Mouse (Mus musculus) left cerebral cortex, adult 9 months (tissue): ENCODE results near the gene Ciart.
A peak's percentile ranks its signal among the peaks of the same experiment; 100 is the strongest.
"Not testable (repeated sequence)": the region's sequence is repeated elsewhere in the genome, so short reads cannot be mapped to it uniquely, and the experiment has no call there.

Experiments
- DNase-seq, 2 experiments: peaks; one replicate each; pipeline ENCODE4 v3.0.0; 2022; ENCODE audit warnings: low spot score in 2 of 2

Ciart gene

GRCm38 (mm10) chr3:95901616-95902372, 19.7 kb upstream of the Ciart start:
- DNase-seq: no peak

- no peak for DNase-seq
Observed at GRCm38 (mm10) chr3:95899800-95900524, 17.9 kb upstream of the Ciart start.

GRCm38 (mm10) chr3:95895501-95895900, 13.4 kb upstream of the Ciart start:
- DNase-seq: not testable (repeated sequence)

- no peak for DNase-seq
Observed at GRCm38 (mm10) chr3:95894317-95895160, 12.5 kb upstream of the Ciart start.

- peak; percentile 94 to 98 for DNase-seq
Observed at GRCm38 (mm10) chr3:95893606-95894316, 11.7 kb upstream of the Ciart start, which contains the start of gene Aph1a. TSS of gene Aph1a (plus strand) at chr3:95893969.

GRCm38 (mm10) chr3:95893126-95893525, 11.1 kb upstream of the Ciart start:
- DNase-seq: no peak

GRCm38 (mm10) chr3:95892066-95893052, 10.3 kb upstream of the Ciart start:
- DNase-seq: no peak

- DNase-seq: no peak
Observed at GRCm38 (mm10) chr3:95891211-95892065, 9.4 kb upstream of the Ciart start, which contains the start of gene BC028528. TSS of gene BC028528 (minus strand) at chr3:95892005.

GRCm38 (mm10) chr3:95889664-95890063, 7.6 kb upstream of the Ciart start:
- DNase-seq: no peak

GRCm38 (mm10) chr3:95887596-95887995, 5.5 kb upstream of the Ciart start:
- no peak for DNase-seq

GRCm38 (mm10) chr3:95884400-95884799, 2.3 kb upstream of the Ciart start:
- DNase-seq: no peak

- DNase-seq: peak in 1 of 2 experiments; percentile 83
Observed at GRCm38 (mm10) chr3:95882816-95883425, 870 bp upstream of the Ciart start.

GRCm38 (mm10) chr3:95879063-95879462, 3.0 kb downstream of the Ciart start:
- no peak for DNase-seq

- no peak for DNase-seq
Observed at GRCm38 (mm10) chr3:95872048-95872447, 10.0 kb downstream of the Ciart start.

GRCm38 (mm10) chr3:95871392-95871867, 10.6 kb downstream of the Ciart start, which contains the start of gene Mrps21:
TSS of gene Mrps21 (minus strand) at chr3:95871519.
- peak; percentile 68 to 78 for DNase-seq

- no peak for DNase-seq
Observed at GRCm38 (mm10) chr3:95870976-95871375, 11.1 kb downstream of the Ciart start.

GRCm38 (mm10) chr3:95867408-95867807, 14.6 kb downstream of the Ciart start:
- no peak for DNase-seq

- no peak for DNase-seq
Observed at GRCm38 (mm10) chr3:95866071-95866470, 16.0 kb downstream of the Ciart start.
